Mouse (Mus musculus) kidney, adult 18-20 months (tissue): ENCODE measurements at regions not wholly inside any gene's neighbourhood (a gene's known extent, or its start where the extent isn't known, plus 50 kb on each side); places are given as distances from the start of the nearest gene placed in this dataset.

Experiments used
- DNase-seq: peaks from one replicate; pipeline ENCODE4 v3.0.0; 2021

DNA sequence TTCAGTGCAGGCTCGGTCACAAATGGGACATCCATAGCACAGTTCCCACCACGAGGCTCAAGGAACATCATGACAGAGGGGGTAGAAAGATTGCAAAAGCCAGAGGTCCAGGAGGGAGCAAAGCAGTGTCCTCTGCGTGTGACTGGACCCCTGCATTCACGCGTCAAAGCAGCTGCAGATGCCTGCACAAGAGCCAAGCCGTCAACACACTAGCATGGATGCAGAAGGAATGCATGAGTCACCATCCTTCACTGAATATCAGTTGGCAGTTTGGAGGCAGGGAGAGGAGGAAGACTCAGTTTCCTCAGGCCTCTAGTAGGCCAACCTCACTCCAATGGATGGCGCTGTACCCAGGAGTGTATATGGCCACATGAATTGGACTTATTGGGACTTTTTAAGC, 130.0 kb upstream of the N6amt1 start:
- DNase-seq = no peak

DNA sequence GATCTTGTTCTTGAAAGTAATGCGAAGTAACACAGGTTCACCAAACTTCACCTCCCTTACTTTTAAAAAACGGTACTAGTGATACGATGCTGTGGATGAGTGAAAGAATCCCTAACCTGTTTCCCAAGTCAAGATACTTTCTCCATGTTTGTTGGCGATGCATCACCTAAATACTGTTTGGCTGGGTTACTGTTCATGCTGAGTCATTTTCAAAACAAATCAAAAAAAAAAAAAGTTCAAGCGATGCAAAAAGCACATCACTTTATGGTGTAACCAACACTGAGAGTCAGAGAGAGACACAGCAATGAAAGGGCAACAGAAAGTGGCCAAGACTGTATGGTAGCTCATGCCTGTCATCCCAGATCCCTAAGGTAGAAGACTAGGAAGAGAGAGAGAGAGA, 133.4 kb upstream of the N6amt1 start:
- DNase-seq = no peak

DNA sequence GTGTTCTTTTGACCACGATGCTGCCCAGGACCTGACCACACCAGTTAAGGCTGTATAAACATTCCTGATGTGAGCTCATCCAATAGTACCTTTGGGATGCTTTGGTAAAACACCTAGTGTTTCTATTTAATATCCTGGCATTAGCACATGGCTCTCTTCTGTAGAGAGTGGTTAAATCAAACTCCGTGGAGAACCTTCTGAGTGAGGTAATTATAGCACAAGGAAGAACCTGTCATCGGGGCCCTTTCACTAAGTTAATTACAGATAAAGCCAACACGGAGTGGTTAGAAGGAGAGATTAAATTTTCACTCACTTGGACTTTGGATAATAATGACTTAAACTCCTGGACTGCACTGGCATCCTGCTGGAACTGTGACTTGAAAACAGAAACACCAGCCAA, 133.8 kb upstream of the N6amt1 start:
- no peak for DNase-seq

DNA sequence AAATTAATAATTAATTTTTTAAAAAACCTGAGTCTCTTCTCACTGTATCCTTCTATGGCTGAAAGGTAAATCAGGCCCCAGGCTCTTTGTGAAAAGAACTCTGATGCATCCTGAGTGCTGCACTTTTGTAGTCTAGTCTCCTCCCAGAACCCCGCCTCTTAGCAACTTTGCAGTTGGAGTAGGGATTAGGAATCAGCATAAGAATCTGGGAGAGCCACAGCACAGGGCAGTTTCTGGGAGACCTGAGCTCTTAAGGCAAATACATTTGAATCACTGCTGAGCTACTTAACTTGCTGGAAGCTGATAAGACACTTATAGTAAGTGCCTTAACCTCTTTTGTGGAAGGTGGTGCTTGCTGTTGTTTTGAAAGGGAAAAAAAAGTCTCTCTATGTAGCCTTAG, 146.1 kb upstream of the N6amt1 start:
- no peak for DNase-seq

DNA sequence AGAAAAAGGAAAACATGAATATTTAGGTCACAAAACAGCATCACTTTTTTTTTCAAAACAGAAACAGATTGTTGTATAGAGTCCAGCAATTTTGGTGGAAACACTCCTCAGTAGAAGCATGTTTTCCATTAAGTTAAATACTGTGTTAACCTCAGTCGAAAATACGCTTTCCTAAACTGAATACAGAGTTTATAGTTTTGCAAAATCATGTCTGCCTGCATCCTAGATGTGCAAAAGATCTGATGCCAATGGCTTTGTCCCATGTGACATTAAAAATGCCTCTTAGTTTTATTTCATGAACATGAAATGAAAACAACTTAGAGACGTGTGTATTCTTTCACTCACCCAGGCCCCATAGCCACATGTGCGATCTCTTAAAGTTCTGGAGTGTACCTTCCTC, 163.5 kb upstream of the N6amt1 start:
- no peak for DNase-seq

DNA sequence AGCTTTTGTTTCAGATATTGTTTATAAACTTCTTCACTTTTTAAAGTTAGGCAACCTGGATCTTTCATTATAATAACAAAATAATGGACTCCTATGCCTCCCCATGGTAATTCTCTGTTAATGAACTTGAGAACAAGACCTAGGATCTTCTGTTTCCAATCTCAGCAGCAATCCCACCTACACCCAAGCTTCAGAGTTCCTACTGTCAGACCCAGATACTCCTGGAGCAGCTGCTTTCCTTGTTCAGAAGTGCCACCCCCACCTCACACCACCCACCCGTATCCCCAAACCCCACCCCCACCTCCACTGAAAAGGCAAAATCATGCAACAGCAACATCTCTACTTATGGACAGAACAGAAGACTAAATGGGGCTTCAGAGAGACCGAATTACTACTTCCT, 165.2 kb upstream of the N6amt1 start:
- no peak for DNase-seq

DNA sequence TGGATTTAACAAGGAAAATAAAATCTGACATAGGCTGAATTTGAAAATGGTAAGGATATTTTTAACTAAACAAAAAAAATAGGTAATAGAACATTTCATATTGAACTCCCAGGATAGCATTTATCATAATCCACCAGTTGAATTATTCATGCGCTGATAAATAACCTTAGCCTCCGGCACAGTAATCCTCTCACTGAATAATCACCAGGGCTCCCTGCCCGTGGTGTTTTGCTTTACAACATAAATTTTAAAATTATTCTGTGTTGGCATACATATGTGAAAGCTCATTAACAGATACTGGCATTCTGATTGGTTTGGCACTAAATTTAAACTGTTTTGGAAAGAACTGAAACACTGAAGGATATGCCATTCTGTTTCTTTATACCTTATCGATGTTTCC, 181.6 kb upstream of the N6amt1 start:
- DNase-seq = no peak

DNA sequence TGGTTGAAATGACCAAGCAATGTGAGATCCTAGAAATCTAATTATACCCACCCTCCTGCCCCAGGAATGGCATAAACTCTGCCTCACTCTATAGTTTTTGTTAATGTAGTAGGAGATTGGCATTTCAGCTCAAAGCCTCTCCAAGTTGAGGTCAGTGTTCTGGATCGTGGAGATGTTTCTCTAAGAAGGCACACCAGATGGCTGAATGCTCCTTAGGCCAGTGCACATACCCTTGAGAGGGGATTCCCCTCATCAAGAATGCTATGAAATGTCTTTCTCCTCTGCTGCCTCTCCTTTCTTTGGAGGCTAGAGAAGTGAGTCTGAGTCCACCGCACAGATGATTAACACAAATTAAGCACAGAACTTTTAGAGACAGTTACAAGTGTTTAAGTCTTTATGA, 214.7 kb upstream of the N6amt1 start:
- DNase-seq = no peak

DNA sequence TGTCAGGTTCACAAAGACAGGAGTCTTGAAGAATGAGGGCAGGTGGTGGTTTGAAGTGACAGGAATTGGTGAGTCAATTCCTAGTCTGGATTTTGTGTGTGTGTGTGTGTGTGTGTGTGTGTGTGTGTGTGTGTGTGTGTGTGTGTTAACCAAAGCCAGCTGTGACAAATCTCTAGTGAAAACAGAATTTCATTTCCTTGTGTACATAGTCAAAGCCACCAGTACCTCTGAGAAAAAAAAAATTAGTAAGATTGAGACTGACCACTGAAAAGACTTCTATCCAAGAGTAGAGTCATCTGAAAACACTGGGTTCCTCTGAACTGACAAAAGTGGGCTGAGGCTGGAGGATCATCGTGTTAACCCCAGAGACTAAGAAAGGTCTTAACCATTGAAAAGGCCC, 217.5 kb upstream of the N6amt1 start:
- no peak for DNase-seq

DNA sequence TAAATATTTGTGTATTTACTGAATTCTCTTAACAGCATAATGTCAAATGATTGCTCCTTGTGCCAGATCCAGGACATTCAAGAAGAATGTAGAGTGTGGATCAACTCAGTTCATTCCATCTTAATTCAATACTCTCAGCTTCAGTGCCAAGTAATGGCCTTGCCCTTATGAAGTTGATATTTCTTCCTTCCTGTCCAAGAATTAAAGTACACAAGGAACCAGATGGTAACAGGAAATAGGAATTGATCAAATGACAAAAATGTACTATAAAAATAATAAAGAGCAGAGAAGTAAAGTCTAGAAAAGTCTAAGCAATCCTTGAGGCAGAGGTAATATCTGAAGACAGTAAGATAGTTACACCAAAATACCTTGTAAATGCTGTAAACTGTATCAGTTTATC, 219.5 kb upstream of the N6amt1 start:
- no peak for DNase-seq

DNA sequence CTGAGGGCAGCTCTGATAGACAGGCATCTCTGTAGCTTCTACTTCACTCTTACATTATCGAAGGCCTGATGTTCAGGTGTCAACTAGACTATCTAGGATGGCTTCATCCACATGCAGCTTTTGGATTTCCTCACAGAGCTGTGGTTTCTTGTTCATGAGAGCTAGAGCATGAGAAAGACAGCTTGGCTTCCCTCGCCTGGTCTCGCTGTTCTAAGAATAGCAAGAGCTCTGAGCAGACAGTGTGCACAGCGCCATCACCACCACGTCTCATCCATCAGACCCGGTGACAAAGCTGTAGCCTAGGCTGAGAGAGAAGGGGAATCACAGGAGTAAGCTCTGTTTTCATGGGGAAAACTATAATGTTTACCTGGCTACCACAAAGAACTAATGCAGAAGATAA, 220.1 kb upstream of the N6amt1 start:
- DNase-seq = no peak

DNA sequence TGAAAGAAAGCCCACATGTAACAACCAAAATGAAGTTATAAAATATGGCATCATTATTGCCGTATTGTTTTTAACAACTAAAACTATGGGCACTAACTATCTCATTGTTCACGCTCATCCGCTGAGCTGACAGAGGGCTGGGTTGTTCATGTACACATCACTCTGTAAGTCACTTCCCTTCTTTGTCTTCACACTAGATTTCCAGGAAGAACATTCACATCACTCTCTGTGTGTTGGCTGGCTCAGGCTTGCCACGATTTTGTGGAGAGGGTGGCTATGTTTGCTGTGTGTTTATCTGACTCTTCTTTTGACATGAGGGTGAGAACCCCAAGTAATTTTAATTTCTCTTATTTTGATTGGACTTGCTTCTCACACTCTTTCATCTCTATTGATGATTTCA, 221.9 kb upstream of the N6amt1 start:
- no peak for DNase-seq

DNA sequence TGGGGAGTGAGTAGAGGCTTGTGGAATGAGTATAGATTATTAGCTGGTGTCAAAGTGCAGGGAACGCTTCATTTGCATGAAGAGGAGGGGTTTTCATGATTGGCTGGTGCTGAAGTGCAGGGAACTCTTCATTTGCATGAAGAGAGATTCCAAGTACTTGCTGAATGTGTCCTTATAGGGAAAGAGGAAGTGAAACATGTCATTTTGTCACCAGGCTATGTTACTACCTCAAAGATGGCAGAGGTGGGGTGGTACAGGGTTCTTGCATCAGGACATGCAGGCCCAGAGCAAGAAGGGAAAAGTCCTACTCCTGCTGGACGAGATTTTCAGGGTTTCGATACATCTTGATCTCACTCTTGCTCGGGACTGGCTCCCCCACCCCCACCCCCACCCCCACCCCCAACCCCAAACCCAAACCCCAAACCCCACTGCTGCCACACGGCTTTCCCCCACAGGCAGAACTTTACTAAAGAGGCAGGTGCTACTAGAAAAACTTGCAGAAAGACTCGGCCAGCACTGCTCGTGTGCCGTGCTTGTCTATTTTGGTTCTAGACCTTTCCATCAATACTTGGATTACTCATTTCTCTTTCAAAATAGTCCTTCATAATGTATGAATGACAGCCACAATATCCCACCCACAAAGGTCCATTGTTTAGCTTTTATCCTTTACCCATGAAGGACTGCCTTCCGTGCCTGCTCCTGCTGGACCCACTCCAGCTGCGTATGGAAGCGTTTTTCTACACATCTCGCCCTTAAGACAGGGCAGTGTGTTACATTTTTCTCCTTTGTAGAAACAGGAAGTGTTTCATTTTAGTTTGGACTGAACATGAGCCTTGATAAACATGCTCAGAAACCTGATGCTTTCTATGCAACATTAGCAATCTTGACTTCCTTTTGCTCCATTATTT, 223.0 kb upstream of the N6amt1 start:
- no peak for DNase-seq

DNA sequence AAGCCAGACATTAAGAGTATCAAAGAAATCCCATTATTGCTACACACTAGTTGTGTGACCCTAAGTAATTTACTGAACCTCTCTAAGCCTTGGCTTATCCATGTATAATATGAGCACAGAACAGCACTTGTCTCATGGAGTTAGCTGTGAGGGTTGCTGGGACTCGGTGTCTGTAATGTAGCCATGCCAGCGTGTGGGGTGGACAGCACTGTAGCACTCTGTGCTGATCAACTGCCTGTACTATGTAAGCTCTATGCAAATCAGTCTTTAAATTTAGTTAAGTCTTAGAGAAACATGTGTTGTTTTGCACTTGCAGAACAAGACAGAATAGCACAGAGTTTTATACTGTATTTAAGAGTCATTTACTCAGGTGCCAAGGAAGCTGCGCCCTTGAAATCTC, 225.0 kb upstream of the N6amt1 start:
- DNase-seq = no peak

DNA sequence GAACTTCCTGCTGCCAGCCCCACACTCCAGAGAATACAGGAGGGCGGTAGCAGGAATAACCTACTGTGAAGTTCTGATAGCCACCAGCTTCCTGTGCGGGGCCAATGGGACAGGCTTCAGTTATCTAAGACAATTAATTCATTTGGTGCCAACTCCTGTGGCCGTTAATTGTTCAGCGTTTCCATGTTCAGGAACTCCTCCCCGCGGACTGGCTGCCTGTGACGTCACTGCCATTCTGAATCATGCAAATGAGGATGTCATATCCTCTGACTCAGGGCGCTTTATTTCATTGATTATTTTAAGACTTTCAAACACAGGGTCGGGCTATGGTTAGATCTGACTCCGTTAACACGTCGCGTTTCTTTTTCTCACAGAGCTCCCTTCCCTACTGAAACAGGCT, 225.8 kb upstream of the N6amt1 start:
- peak; percentile 5 for DNase-seq

DNA sequence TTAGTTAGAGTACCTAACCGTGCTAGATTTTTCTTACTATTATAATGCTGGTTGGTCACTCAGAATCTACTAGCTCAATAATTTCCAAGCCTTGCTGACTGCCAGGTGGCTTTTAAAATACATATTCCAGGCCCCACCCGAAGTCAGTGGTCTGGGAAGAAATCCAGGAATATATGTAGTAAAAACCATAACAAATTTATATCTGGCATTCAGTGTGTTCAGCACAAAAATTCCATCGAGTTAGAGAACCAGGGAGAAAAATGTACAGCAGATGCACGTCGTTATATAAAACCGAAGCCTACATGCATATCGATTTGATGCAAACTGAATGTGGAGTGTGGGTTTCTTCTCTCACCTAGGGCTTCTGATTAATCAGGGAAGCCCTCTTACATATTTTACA, 229.5 kb upstream of the N6amt1 start:
- DNase-seq = no peak

DNA sequence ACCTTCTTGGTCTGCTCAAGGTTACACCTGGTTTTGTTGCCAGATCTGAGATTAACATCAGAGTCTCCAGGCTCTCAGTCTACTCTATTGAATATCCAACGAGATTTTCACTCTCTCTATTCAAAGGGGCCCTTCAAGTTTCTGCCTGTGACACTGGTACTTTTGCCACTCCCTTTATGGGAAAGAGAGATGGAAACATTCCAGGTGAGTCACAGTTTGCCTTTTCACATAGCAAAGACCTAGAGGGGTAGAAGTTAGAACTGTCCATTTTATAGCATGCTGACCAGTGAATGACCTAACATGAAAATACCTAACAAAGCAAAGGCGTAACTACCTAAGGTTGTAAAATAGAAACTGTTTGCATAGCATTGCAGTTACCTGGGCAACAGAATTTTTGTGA, 250.4 kb upstream of the N6amt1 start:
- no peak for DNase-seq

DNA sequence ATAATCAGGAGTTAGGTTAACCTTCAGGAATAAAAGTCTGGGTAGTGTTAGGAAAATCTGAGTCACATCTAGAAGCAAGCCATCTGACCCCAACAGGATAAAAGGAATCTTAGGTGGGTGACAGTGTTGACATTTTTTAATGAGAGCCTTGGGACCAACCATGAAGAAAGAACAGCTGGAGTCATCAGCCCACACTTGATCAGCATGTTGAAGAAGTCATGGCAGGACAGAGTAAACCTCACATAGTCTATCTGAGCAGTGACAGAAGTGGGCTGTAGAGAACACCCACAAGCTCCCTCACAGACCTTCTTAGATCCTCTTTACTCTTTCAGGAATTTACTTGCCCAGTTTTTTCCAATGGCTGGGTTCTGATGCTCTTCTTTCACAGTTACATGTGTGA, 251.9 kb upstream of the N6amt1 start:
- DNase-seq = no peak

DNA sequence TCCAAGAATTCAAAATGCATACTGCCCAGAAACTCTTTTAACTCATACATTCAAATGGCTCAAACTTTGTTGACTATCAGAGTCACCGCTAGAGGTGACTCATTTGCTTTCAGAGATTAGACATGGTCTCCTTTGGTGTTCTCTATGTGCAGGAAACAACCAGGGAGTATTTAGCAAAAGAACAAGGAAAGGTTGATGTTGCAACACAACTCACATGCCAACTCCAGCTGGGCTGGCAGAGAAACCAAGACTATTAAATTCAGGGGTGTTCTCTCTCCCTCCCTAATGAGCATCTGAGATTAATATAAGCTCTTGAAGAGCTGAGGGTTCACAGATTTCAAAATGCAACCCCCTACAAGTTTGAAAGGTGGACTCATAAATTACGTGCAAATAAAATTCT, 262.0 kb upstream of the N6amt1 start:
- DNase-seq = no peak

DNA sequence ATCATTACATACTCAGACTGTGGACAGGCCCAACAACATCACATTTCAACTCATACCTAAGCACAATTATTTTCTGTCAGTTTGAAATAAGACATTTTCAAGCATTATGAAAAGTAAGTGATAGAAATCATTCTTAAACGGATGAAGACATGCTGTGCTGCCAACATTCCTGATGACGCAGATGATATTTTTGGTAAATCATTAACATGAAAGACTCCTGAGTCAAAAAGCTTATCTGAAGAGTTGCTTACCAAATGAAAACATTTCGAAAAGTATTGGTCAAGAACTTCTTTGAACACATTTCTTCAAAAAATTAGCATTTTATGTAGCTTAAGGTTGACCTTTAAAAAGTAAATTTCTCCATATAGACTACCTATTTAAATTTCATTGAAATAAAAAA, 264.7 kb upstream of the N6amt1 start:
- DNase-seq = no peak

DNA sequence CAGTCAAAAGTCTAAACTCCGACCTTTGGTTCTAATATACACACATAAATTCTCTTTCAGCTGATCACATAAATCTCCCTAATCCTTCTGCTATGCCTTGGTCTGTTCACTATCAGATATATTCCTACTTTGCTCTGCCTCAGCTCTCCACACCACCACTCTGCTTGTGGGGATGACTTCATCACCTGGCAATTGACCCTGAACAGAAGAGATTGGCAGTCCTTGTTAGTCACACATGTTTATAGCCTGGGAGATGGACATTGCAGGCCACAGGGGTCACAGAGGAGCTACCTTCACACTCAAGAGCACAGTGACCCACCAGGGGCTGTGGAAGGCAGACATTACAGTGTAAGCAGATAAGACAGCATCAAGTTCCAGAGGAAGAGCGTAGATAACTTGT, 270.5 kb upstream of the N6amt1 start:
- no peak for DNase-seq

DNA sequence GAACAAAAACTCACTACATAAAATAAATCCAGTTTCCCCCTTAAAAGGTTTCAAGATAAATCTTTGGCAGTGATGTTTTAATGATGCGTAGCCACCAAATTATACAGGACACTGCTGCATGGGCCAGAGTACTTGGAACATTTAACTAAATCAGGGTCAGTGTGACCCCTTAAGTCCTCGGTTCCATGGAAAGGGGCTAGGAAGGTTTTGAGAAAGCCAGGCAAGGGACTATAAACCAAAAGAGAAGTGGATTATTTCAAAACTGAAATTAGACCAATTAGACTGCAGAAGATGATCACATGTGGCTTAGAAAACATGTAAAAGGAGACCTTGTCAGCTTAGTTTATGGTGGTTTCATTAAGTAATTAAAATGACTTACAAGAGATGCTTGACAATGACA, 276.6 kb upstream of the N6amt1 start:
- no peak for DNase-seq

DNA sequence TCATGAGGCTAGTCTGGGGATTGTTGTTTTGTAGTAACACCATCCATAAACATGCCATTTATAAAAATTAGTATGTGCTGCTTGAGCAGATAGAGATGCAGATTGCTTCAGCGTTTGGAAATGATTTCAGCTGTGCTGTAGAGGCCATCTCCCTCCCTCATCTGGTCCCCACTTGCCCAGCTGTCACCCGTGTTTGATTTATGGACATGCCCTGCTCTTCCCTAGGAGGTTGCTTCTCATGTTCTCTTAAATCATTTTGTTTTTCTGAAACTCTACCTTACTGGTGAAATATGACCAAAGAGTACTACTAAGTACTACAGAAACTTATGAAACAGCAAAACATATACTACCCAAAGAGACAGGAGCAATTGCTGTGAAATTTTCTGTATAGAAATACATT, 284.7 kb upstream of the N6amt1 start:
- no peak for DNase-seq

DNA sequence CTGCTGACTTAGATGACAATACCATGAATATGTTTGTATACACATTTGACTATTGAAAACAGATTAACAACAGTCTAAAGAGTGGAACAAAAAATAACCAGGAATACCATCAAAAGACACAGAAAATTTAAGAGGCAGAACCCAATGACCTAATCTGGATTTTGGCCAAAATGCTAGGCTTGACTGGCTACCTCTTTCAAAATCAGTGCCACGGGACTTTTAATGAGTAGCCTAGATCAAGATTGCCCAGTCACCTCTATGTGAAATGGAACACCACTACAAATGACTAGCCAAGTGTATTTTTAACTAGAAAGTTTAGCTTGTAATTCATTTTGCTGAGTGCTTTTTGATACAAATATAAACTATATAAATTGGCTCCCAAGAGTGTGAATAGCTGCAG, 286.0 kb upstream of the N6amt1 start:
- DNase-seq = peak; percentile 17

DNA sequence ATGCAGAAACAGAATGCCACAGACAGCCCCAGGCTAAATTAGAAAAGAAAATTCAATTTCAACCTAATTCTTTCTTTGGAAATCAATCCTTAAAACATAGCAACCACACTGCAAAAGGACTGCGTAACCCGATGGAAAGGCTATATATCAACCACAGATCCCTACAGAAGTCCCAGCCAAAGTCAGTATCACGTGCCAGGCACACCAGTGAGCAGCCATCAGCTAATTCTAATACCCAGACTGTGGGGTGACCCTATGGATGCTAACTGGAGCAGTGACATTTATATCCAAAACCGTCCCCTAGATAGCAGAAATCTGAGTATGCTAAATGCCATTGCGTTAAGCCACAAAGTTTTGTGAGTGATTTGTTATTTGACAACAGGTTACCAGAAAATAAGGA, 286.5 kb upstream of the N6amt1 start:
- no peak for DNase-seq
